Mouse (Mus musculus) spleen, adult 2 months (tissue): ENCODE data around the gene Rasgef1b.

Source experiments
- CTCF ChIP-seq: fragments of 200-500 bp; IDR thresholded peaks from 2 replicates; pipeline ENCODE4 v1.5.1; 2011; ENCODE audit warnings: mild to moderate bottlenecking, inconsistent platforms; ENCODE audit not compliant: insufficient read depth, insufficient read length, insufficient replicate concordance; ENCODE audit errors: extremely low read depth
- POLR2A ChIP-seq: fragments of 200-500 bp; IDR thresholded peaks from 2 replicates; pipeline ENCODE4 v1.6.1; 2011; ENCODE audit warnings: low read depth, low read length, inconsistent platforms

DNA sequence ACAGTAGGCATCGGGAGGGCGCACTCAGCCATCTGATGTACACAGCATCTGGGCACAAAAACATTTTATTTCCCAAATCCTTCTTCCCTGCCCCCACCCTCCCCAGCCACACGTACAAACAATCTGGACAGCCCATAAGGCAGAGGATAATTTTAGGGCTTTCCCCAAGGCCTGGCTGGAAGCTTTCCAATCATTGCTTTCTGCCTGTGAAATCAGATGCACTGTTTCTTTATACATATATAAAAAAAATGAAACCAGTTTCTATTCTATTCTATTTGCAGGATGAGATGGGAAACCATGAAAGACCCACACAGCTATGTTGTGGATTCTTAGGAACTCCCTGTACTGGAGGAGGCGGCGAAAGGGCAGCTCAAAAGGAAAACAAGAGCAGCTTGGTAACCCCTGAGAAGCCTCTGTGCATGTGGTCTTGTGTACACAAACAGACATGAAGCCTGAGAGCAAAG, 13.6 kb downstream of the Rasgef1b start:
- TF ChIP-seq CTCF (no peak), POLR2A (no peak)
